Mouse (Mus musculus): Measurements from ENCODE around the gene Gpr61.

Gene Gpr61

DNA sequence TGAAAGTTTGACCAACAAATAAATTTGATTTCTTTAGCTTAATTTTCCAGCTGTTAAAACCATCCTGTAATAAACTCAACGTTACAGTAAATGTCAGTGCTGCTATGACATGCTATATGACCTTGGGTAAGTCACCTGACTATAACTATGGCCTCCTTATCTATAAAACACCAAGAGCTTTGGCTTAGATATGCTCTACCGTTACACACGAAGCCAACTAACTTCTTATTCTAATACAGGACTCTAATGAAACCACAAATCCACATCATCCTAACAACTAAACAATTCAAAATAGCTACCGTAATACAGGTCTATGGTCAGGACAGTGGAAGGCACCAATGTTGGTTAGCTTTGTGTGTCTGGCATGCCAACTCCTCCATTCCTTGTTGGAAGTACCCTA lies 24.9 kb downstream of the Gpr61 start:
- no peak for DNase-seq (ENCODE audit: low read depth)

DNA sequence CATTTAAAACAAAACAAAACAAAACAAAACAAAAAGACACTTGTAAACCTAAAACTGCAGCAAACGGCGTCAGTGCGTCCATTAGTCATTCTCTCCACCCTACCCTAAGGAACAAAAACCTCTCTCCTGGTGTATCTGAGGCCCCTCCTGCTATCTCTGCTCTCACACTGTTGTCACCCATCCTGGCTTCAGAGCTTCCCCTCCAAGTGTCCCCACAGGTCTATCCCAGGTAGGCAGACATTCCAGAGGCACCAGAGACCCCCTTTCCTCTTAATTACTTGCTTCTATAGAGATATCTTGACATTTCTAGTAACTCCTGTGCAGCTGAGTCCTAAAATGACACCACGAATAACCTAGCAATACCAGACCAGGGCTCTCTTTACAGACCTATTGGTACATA lies 25.3 kb downstream of the Gpr61 start:
- DNase-seq (ENCODE audit: low read depth), result no peak

DNA sequence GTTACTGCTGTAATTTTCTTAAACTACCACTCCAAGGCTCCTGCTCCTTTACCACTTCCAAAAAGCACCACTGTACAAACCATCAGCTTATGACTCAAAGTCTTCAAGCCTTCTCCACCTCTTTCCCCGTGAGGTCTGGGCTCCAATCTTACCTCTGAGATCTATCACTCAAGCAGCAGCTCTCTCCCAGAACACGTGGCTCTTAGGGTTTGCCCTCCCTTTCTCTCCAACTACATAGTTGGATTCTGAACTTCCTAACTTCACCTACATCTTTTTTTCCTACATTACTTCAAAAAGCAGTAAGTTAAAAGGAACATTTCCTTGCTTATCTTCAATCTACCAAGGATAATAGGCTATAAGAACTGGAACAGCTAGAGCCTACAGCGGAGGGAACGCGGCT lies 26.2 kb downstream of the Gpr61 start:
- DNase-seq (ENCODE audit: low read depth), result no peak

DNA sequence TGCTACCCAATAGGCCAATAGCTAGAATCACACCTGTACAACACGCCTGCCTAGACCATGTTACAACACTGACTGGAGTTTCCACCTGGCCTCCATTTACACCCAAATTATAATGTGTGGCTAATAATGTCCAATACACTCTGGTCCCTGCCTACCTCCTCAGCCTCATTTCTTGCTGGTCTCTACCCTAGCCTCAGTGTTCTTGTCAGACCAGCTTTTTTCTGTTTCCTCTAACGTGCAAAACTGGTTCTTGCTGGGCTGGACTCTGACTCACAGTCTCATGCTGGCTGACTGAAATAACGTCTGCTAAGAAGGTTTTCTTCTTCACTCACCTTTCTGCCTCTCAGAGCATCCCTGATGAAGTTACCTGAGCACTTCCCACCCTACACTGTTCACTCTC lies 28.4 kb downstream of the Gpr61 start:
- DNase-seq (ENCODE audit: low read depth), result no peak

DNA sequence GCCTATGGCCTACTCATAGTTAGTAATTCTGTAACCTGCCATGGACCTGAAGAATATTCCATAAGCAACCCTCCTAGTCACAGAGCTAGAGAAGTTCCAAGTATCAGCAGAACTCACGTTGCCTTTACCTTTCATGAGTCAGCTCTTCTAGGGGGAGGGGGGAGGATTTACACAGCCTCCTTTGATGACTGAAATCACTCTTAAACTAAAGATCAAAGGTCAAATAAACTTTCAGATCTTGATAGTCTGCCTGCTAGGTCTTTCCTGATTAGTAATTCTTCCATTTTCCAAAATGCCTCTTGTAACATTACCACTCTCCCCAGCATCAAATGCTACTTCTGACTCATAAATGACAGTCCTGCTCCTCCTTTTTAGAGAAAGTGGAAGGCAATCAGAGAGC lies 30.6 kb downstream of the Gpr61 start:
- no peak for DNase-seq (ENCODE audit: low read depth)

DNA sequence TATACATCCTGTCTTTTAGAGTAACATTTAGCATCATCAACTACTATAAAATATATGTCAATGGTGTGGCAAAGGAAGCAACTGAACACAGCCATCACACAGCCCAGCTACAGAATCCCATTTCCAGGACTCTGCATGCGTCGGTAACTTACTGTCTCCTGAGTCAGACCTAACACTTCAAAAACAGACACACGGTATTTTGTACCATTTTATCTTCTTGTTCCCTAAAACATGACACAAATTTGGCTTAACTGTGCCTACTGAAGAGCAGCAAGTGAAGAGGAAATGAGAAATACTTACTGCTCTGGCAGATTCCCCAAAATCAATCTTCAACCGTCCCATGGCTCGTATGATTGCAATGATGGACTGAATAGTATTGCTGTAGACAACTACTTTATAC lies 31.4 kb downstream of the Gpr61 start:
- no peak for DNase-seq (ENCODE audit: low read depth)

DNA sequence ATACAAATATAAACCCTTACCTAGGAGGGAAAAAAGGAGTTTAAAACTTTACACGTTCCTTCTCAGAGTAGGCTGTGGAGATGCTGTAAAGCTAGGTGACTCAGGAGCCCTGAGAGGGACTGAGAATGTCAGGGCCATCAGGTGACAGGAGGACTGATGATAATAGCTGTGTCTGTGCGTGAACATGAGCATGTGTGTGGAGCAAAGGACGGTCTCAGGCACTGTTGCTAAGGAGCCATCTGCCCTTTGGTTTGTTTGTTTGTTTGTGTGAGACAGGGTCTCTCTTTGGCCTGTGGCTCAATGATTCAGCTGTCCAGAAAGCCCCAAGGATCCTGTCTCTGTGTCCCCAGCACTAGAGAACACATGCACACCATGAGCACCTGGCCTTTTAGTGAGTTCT lies 33.6 kb downstream of the Gpr61 start:
- no peak for DNase-seq (ENCODE audit: low read depth)

DNA sequence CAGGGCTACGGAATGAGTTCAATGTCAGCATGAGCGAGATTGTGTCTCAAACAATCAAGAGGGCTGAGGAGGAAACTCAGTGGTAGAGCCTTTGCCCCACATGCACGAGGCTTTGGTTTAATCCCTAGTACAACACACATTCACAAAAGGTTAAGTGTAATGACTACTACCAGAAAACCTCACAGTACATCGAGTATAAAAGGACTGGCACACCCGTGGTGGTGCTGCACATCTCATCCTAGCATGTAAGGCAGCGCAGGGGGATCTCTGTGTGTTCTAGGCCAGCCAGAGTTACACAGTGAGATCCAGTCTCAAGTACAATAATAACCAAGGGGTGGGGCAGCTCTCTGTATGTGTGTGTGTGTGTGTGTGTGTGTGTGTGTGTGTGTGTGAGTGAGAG lies 37.2 kb downstream of the Gpr61 start:
- DNase-seq (ENCODE audit: low read depth), result no peak

DNA sequence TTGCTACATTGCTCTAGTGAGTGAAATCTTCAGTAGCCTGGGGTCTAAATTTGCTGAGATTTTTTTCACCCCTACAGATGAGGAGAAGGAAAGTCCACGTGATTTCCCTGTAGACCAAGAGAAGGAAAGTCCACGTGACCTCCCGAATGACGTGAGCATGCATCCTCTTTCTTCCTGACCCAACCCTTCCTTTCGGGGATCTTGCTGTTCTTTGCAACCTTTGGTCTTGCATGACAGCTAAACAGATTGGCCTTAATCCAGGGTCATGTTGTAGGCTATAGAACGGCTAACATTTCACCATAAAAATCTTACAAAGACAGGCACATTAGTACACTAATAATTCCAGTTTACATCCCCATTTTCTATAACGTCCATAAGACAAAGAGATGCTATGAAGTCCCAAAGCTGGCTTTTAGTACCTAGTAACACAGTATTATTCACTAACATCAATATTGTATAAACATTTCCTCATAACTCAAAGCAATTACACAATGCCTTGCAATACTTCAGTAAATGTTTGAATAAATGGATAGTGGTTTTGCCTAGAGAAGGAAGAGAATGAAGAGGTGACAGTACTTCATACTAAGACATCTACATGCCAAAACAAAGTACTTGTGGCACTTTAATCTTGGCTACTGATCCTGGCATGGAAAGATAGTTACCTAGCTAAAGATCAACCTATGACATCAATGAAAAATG lies 40.9 kb downstream of the Gpr61 start:
- DNase-seq (ENCODE audit: low read depth), result no peak

DNA sequence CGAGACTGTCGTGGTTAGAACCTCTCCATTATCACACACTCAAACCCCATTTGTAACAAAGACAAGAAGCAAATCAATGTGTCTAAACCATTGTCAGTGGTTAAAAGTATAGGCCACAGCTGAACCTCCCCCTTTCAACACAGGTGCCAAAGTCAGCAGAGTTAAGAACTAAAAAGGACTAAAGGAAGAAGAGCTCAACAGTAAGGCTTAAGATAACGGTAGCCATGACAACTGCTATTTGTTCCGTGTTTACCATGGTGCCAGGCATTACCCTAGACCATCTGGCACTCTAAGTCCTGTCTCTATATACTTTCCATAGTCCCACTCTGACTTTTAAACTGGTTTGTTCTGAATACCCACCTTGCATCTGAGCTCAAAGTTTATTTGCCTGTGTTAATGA lies 42.0 kb downstream of the Gpr61 start:
- no peak for DNase-seq (ENCODE audit: low read depth)

DNA sequence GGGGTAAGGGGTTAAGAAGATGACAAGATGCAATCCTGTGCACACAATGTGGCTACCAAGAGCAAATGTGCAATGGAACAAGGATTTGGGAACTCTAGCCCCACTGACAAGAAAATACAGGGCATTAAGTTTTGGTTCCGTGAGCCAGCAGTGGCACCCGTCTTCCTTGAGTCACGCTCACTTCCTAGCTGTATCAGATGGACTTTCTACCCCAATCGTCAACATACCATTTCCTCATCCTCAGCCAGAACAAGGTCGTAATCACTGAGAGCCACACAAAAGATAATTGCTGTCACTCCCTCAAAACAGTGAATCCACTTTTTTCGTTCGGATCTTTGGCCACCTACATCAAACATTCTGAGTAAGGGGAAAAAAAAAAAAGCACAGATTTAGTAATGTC lies 42.4 kb downstream of the Gpr61 start:
- no peak for DNase-seq (ENCODE audit: low read depth)

DNA sequence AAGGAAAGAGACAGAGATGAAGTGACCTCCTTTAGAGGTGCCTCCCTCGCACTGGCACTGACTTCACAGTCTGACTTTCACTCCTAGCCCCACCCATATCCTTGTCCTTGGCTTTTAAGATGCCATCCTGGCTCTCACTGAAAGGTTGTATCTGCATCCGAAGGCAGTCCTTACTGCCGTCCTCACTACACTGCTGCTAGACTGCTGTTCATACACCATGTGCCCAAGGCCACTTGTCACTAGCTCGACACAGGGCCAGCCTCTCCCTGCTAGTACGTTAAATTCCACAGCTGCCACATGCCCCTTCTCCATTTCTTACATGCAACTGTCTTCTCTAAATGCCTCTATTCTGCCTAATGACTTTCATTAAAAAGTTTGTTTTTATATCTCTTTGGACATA lies 43.4 kb downstream of the Gpr61 start:
- DNase-seq (ENCODE audit: low read depth), result no peak

DNA sequence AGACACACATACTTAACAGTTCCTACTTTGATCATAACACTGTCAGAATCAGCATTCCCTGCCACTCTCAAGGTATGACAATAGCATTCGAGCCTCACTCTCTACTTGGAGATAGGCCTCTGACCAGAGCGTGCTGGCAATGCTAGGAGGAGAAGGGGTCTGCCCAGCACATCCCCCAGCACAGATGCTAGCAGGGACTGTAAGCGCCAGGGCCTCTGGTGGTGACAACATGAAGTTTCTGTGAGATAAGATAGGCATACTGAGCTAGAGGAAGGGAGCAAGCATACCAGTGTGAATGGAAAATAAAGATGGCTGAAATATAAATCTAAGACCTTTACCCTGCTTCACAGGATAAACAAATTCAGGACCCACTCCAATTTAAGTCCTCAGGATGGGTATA lies 49.4 kb downstream of the Gpr61 start:
- DNase-seq (ENCODE audit: low read depth), result no peak

DNA sequence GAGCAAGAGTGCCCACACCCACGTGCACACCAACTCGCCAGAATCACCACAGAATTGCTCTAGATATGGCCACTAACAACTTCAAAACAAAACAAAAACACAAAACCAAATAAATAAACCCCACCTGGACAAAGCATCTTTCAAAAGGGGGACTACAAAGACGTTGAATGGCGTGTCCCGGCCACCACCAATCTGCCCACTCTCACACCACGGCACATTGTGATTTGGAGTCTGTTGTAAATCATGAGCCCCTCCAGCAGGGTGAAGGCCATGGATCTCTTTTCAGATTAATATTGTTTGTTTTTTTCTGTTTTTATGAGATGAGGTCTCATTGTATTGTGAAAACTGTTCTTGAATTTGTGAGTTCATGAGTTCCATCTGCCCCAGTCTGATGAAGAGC lies 52.6 kb downstream of the Gpr61 start:
- DNase-seq (ENCODE audit: low read depth), result no peak

DNA sequence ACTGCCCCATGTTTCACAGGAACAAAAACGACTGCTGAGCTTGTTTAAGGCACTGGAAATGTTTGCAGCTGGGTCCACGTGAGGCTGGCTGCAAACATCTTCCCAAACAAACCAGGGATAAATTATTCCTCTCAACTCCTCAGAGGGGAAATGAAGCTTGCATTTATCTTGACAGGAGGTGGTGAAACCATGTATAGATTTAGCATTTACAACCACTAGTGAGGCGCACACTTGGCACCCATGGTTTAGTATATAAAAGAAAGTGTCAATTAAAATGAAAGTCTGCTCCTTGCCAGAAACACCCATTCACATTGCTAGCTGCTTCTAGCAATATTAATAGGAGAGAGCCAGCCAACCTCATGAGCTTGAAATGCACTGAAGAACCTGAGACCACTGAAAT lies 53.1 kb downstream of the Gpr61 start:
- DNase-seq (ENCODE audit: low read depth), result no peak
